Mouse (Mus musculus) E14TG2a.4 (cell line): ENCODE data around the gene Sgta.

ENCODE experiments used
- CTCF ChIP-seq: conservative IDR thresholded peaks from 2 replicates; pipeline ENCODE4 v1.5.1; 2014; ENCODE audit warnings: low read length
- NANOG ChIP-seq: IDR thresholded peaks from 2 replicates; pipeline ENCODE4 v1.6.1; 2014; ENCODE audit warnings: borderline replicate concordance, low read length, mixed read lengths
- POU5F1 ChIP-seq: IDR thresholded peaks from 2 replicates; pipeline ENCODE4 v1.6.1; 2014; ENCODE audit warnings: low read length, borderline replicate concordance

DNA sequence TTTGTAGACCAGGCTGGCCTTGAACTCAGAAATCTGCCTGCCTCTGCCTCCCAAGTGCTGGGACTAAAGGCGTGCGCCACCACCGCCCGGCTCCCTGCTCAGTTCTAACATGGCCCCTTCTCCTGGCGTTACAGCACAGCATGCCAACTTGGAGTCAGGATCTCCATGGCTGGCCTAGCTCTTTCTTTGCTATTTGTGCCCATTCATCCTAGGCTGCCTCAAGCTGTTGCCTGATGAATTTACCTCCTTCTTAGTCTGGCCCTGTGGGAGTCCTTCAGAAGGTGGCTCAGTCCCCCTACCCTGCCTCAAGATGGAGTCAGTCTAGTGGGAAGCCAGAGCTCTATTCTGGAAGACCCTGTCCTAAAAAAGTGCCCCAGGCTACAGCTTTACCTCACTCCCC, 33.1 kb downstream of the Sgta start:
- TF ChIP-seq CTCF (no peak), POU5F1 (no peak), NANOG (no peak)
